Mouse (Mus musculus): ENCODE results near the gene Il1r2.
A peak's percentile ranks its signal among the peaks of the same experiment; 100 is the strongest.

The Il1r2 gene

GRCm38 (mm10) chr1:40059122-40059774 is 14.6 kb upstream of the Il1r2 start:
- DNase-seq (ENCODE audit: low read depth, low spot score), result no peak

- no peak for DNase-seq (ENCODE audit: low read depth, low spot score)
These were observed 12.5 kb upstream of the Il1r2 start for GRCm38 (mm10) chr1:40061359-40061758.

- no peak for DNase-seq (ENCODE audit: low read depth, low spot score)
These were observed 10.5 kb upstream of the Il1r2 start for GRCm38 (mm10) chr1:40063409-40063808.

- DNase-seq (ENCODE audit: low read depth, low spot score), result no peak
These were observed 9.4 kb upstream of the Il1r2 start for GRCm38 (mm10) chr1:40064508-40064907.

GRCm38 (mm10) chr1:40072558-40072957 is 1.3 kb upstream of the Il1r2 start:
- no peak for DNase-seq (ENCODE audit: low read depth, low spot score)

GRCm38 (mm10) chr1:40077328-40077727 is 3.4 kb downstream of the Il1r2 start:
- DNase-seq (ENCODE audit: low read depth, low spot score), result no peak

GRCm38 (mm10) chr1:40081041-40081440 is 7.2 kb downstream of the Il1r2 start:
- no peak for DNase-seq (ENCODE audit: low read depth, low spot score)

GRCm38 (mm10) chr1:40084386-40084785 is 10.5 kb downstream of the Il1r2 start:
- DNase-seq (ENCODE audit: low read depth, low spot score), result no peak

- peak; percentile 84 for DNase-seq (ENCODE audit: low read depth, low spot score)
These were observed 11.7 kb downstream of the Il1r2 start for GRCm38 (mm10) chr1:40085403-40086182.

- no peak for DNase-seq (ENCODE audit: low read depth, low spot score)
These were observed 17.3 kb downstream of the Il1r2 start for GRCm38 (mm10) chr1:40091160-40091559.

- no peak for DNase-seq (ENCODE audit: low read depth, low spot score)
These were observed 18.7 kb downstream of the Il1r2 start for GRCm38 (mm10) chr1:40092541-40092940.

- DNase-seq (ENCODE audit: low read depth, low spot score), result no peak
These were observed 20.9 kb downstream of the Il1r2 start for GRCm38 (mm10) chr1:40094601-40095304.

- DNase-seq (ENCODE audit: low read depth, low spot score), result peak; percentile 35
These were observed 21.7 kb downstream of the Il1r2 start for GRCm38 (mm10) chr1:40095585-40095984.

- DNase-seq (ENCODE audit: low read depth, low spot score), result no peak
These were observed 32.4 kb downstream of the Il1r2 start for GRCm38 (mm10) chr1:40106306-40106705.

GRCm38 (mm10) chr1:40106719-40107118 is 32.8 kb downstream of the Il1r2 start:
- no peak for DNase-seq (ENCODE audit: low read depth, low spot score)

GRCm38 (mm10) chr1:40107971-40108749 is 34.3 kb downstream of the Il1r2 start:
- DNase-seq (ENCODE audit: low read depth, low spot score), result no peak

- no peak for DNase-seq (ENCODE audit: low read depth, low spot score)
These were observed 35.9 kb downstream of the Il1r2 start for GRCm38 (mm10) chr1:40109736-40110135.

- DNase-seq (ENCODE audit: low read depth, low spot score), result peak; percentile 81
These were observed 41.4 kb downstream of the Il1r2 start for GRCm38 (mm10) chr1:40115271-40115670.

- DNase-seq (ENCODE audit: low read depth, low spot score), result peak; percentile 87
These were observed 42.5 kb downstream of the Il1r2 start for GRCm38 (mm10) chr1:40116422-40116821.

GRCm38 (mm10) chr1:40117565-40117964 is 43.7 kb downstream of the Il1r2 start:
- no peak for DNase-seq (ENCODE audit: low read depth, low spot score)

- no peak for DNase-seq (ENCODE audit: low read depth, low spot score)
These were observed 50.4 kb downstream of the Il1r2 start for GRCm38 (mm10) chr1:40124237-40124636.

GRCm38 (mm10) chr1:40128481-40128880 is 54.6 kb downstream of the Il1r2 start:
- DNase-seq (ENCODE audit: low read depth, low spot score), result no peak
